ENCODE assay signal across 20 mouse cellular contexts in genomic region chr9:62721791-62722190, GRCm38 (mm10). TPM values are rescaled to one million over a fixed set of nuclear protein-coding genes. Genes with fewer than 3 reads are reported as not detected.
DNase-seq lines count a peak whose midpoint lies in the region; ATAC-seq lines count a peak whose summit lies in the region.
"Had no signal": no experiment of that assay in that cellular context is flagged by ENCODE, and none has a peak within 500 bp of the region (broad histone marks: within the 10 kb centered on the region; RNA-seq: fewer than 3 reads in every experiment).

No protein-coding gene starts in this region.

- H3K27me3 ChIP-seq in forebrain, embryonic 10.5 days (ENCODE audit: poor library complexity, severe bottlenecking): no peaks in the 10 kb centered on the region
- H3K27me3 ChIP-seq in forebrain, embryonic 11.5 days (ENCODE audit: control insufficient read depth, insufficient read depth, low read length): no peaks in the 10 kb centered on the region
- H3K27me3 ChIP-seq in midbrain, embryonic 10.5 days (ENCODE audit: low read depth, poor library complexity, severe bottlenecking): no peaks in the 10 kb centered on the region
- H3K27me3 ChIP-seq in midbrain, embryonic 11.5 days (ENCODE audit: control insufficient read depth, insufficient read depth, low read length): no peaks in the 10 kb centered on the region; the same call in 1 of the 2 replicates
- H3K27me3 ChIP-seq in embryonic facial prominence, embryonic 15.5 days: no peaks in the 10 kb centered on the region
- H3K27me3 ChIP-seq: forebrain, embryonic 13.5 days; midbrain, embryonic 15.5 days had no signal

- H3K4me2 ChIP-seq in forebrain, embryonic 11.5 days (ENCODE audit: low read depth, low read length, severe bottlenecking): no peak overlapping the region
- no peak overlapping the region for H3K4me2 ChIP-seq in midbrain, embryonic 11.5 days
- no peak overlapping the region for H3K4me2 ChIP-seq in embryonic facial prominence, embryonic 15.5 days (replicated peaks)
- H3K4me2 ChIP-seq: forebrain, embryonic 13.5 days; heart, embryonic 11.5 days; kidney, embryonic 15.5 days; midbrain, embryonic 15.5 days had no signal

- no peak overlapping the region for H3K4me3 ChIP-seq in forebrain, embryonic 10.5 days
- H3K4me3 ChIP-seq in forebrain, embryonic 11.5 days (ENCODE audit: low read depth, low read length): no peak overlapping the region
- H3K4me3 ChIP-seq in midbrain, embryonic 10.5 days: no peak overlapping the region
- no peak overlapping the region for H3K4me3 ChIP-seq in midbrain, embryonic 11.5 days (ENCODE audit: low read depth, low read length)
- no peak overlapping the region for H3K4me3 ChIP-seq in embryonic facial prominence, embryonic 15.5 days (replicated peaks)
- H3K4me3 ChIP-seq: forebrain, embryonic 13.5 days; kidney, embryonic 15.5 days; midbrain, embryonic 15.5 days had no signal

- no peaks in the 10 kb centered on the region for H3K36me3 ChIP-seq in forebrain, embryonic 10.5 days (replicated peaks)
- no peaks in the 10 kb centered on the region for H3K36me3 ChIP-seq in forebrain, embryonic 11.5 days (ENCODE audit: control insufficient read depth, insufficient read depth, low read length)
- H3K36me3 ChIP-seq in midbrain, embryonic 10.5 days: no peaks in the 10 kb centered on the region
- H3K36me3 ChIP-seq in midbrain, embryonic 11.5 days (ENCODE audit: control insufficient read depth, insufficient read depth, low read length): no peaks in the 10 kb centered on the region
- H3K36me3 ChIP-seq in embryonic facial prominence, embryonic 15.5 days: no peaks in the 10 kb centered on the region
- H3K36me3 ChIP-seq: kidney, embryonic 15.5 days; midbrain, embryonic 15.5 days had no signal

- H3K27ac ChIP-seq in forebrain, embryonic 10.5 days: peak overlapping the region; percentile 62; the same call in 1 of the 2 replicates
- H3K27ac ChIP-seq in forebrain, embryonic 11.5 days (ENCODE audit: low read depth, low read length): no peak overlapping the region
- peak overlapping the region; percentile 13; the same call in 1 of the 2 replicates for H3K27ac ChIP-seq in midbrain, embryonic 10.5 days (replicated peaks)
- no peak overlapping the region for H3K27ac ChIP-seq in midbrain, embryonic 11.5 days (ENCODE audit: low read depth, low read length)
- peak overlapping the region; percentile 65; the same call in 1 of the 2 replicates for H3K27ac ChIP-seq in embryonic facial prominence, embryonic 15.5 days (replicated peaks)
- H3K27ac ChIP-seq: forebrain, embryonic 13.5 days; kidney, embryonic 15.5 days; macrophage; midbrain, embryonic 15.5 days had no signal

- 74% methylated on average over 2 of the region's 2 CpGs for WGBS in forebrain, embryonic 10.5 days
- 82% methylated on average over 2 of the region's 2 CpGs for WGBS in forebrain, embryonic 11.5 days
- WGBS in midbrain, embryonic 10.5 days: 89% methylated on average over 2 of the region's 2 CpGs
- WGBS in midbrain, embryonic 11.5 days: 93% methylated on average over 2 of the region's 2 CpGs
- WGBS in embryonic facial prominence, embryonic 15.5 days: 23% methylated on average over 2 of the region's 2 CpGs

- peaks cover 48% of the 10 kb centered on the region for H3K4me1 ChIP-seq in forebrain, embryonic 10.5 days
- 0 out of 2 replicates have a peak, but pooled peaks cover 2% of the 10 kb centered on the region for H3K4me1 ChIP-seq in forebrain, embryonic 11.5 days (replicated peaks; ENCODE audit: control insufficient read depth, insufficient read depth, low read length)
- H3K4me1 ChIP-seq in midbrain, embryonic 10.5 days: peaks cover 25% of the 10 kb centered on the region
- H3K4me1 ChIP-seq in midbrain, embryonic 11.5 days (ENCODE audit: control insufficient read depth, insufficient read depth, low read length): peaks cover 3% of the 10 kb centered on the region; the same call in 1 of the 2 replicates
- H3K4me1 ChIP-seq in embryonic facial prominence, embryonic 15.5 days: peaks cover 49% of the 10 kb centered on the region

- H3K9ac ChIP-seq in forebrain, embryonic 11.5 days (ENCODE audit: low read length): no peak overlapping the region
- H3K9ac ChIP-seq in midbrain, embryonic 11.5 days (ENCODE audit: low read length): no peak overlapping the region
- H3K9ac ChIP-seq in embryonic facial prominence, embryonic 15.5 days: no peak overlapping the region
- H3K9ac ChIP-seq: forebrain, embryonic 13.5 days; kidney, embryonic 15.5 days; liver, postnatal 0 days; midbrain, embryonic 15.5 days had no signal

- ATAC-seq in forebrain, embryonic 11.5 days (replicated peaks; ENCODE audit: low FRiP score): no peak
- ATAC-seq in midbrain, embryonic 11.5 days (ENCODE audit: low FRiP score): no peak
- ATAC-seq in embryonic facial prominence, embryonic 15.5 days (ENCODE audit: insufficient number of reproducible peaks, low FRiP score, low TSS enrichment, low read depth): peak; percentile 79
- ATAC-seq: forebrain, embryonic 13.5 days; liver, postnatal 0 days; midbrain, embryonic 15.5 days had no signal

- H3K9me3 ChIP-seq in forebrain, embryonic 10.5 days: no peaks in the 10 kb centered on the region
- no peaks in the 10 kb centered on the region for H3K9me3 ChIP-seq in forebrain, embryonic 11.5 days (ENCODE audit: control insufficient read depth, low read length)
- no peaks in the 10 kb centered on the region for H3K9me3 ChIP-seq in midbrain, embryonic 10.5 days (replicated peaks)
- H3K9me3 ChIP-seq in midbrain, embryonic 11.5 days (ENCODE audit: control insufficient read depth, low read length): no peaks in the 10 kb centered on the region
- H3K9me3 ChIP-seq in embryonic facial prominence, embryonic 15.5 days (replicated peaks): no peaks in the 10 kb centered on the region
- H3K9me3 ChIP-seq: forebrain, embryonic 13.5 days; kidney, embryonic 15.5 days; midbrain, embryonic 15.5 days had no signal

- no peak for DNase-seq in forebrain, embryonic 10.5 days (ENCODE audit: extremely low spot score, low spot score)
- no peak for DNase-seq in forebrain, embryonic 11.5 days (ENCODE audit: low spot score)
- DNase-seq in midbrain, embryonic 10.5 days (ENCODE audit: low spot score): no peak
- no peak for DNase-seq in midbrain, embryonic 11.5 days (ENCODE audit: low spot score, missing footprints)
- DNase-seq in mesoderm, embryonic 11.5 days (ENCODE audit: low read depth, low spot score): peak; percentile 60
- DNase-seq in kidney, postnatal 10 days: no peak
- DNase-seq in lung, postnatal 36 days: no peak
- DNase-seq: adrenal gland, postnatal 14 days; cerebellum, adult 8-10 months; gastrocnemius, postnatal 25 days; heart, postnatal 36 days; liver; liver, postnatal 0 days; thymus, postnatal 36 days had no signal

RNA-seq across cellular contexts. Expression of gene Itga11, which starts 44.2 kb away (rescaled TPM):
- polyA plus RNA-seq in forebrain, embryonic 10.5 days (2016; fragmentation: Nextera tagmentation; extraction: Ambion mirVana): 1.2 and 1.4 TPM in 2 replicates
- polyA plus RNA-seq in forebrain, embryonic 11.5 days (2014; fragmentation: Nextera tagmentation; extraction: Ambion mirVana): 2.8 and 3.0 TPM in 2 replicates
- 2.3 and 3.4 TPM in 2 replicates for polyA plus RNA-seq in midbrain, embryonic 10.5 days (2016; fragmentation: Nextera tagmentation; extraction: Ambion mirVana)
- polyA plus RNA-seq in midbrain, embryonic 11.5 days (2014; fragmentation: Nextera tagmentation; extraction: Ambion mirVana): 2.4 and 3.9 TPM in 2 replicates
- 6.1 and 7.9 TPM in 2 replicates for polyA plus RNA-seq in embryonic facial prominence, embryonic 15.5 days (2015; fragmentation: Nextera tagmentation; extraction: Ambion mirVana)
- polyA plus RNA-seq: macrophage had no signal

Comparison
In these comparisons a context has a peak if more than half of its experiments do, and no peak if none do; other contexts are left out.
1. H3K27ac ChIP-seq: peak in forebrain, embryonic 10.5 days (single experiment), midbrain, embryonic 10.5 days (single experiment) and embryonic facial prominence, embryonic 15.5 days (single experiment); none in forebrain, embryonic 11.5 days (single experiment) and midbrain, embryonic 11.5 days (single experiment).